Mouse (Mus musculus) stomach, postnatal 0 days (tissue): ENCODE results near the gene Cdh11.
"Not testable (repeated sequence)": the region's sequence is repeated elsewhere in the genome, so short reads cannot be mapped to it uniquely, and the experiment has no call there.

Source experiments
- CTCF ChIP-seq: IDR thresholded peaks from 2 replicates; pipeline ENCODE4 v1.5.1; 2016; ENCODE audit warnings: antibody characterized with exemption, low read depth, mild to moderate bottlenecking, moderate library complexity
- EP300 ChIP-seq: optimal IDR thresholded peaks from 2 replicates; pipeline ENCODE3; 2016; ENCODE audit warnings: antibody characterized with exemption

GRCm38 (mm10) chr8:102664561-102664960 lies 120.9 kb downstream of the Cdh11 start:
- not testable (repeated sequence) for TF ChIP-seq EP300, CTCF
